In genomic region chr11:48902021-48902420, GRCm38 (mm10) we compare ENCODE assay signal across 14 mouse cellular contexts. TPM values are rescaled to one million over a fixed set of nuclear protein-coding genes. Genes with fewer than 3 reads are reported as not detected.
A peak's percentile ranks its signal among the peaks of the same experiment; 100 is the strongest.
DNase-seq lines count a peak whose midpoint lies in the region; ATAC-seq and TF ChIP-seq lines count a peak whose summit lies in the region.
"Had no signal": no experiment of that assay in that cellular context is flagged by ENCODE, and none has a peak within 500 bp of the region (broad histone marks: within the 10 kb centered on the region; RNA-seq: fewer than 3 reads in every experiment).

Gene Gm5431, minus strand, starts transcription at chr11:48902214.

- TF ChIP-seq CTCF in gastrocnemius, adult 2 months (IDR thresholded peaks at IDR 0.05): no peak
- TF ChIP-seq CTCF in lung, postnatal 0 days (IDR thresholded peaks at IDR 0.05): no peak

- WGBS in lung, postnatal 0 days: 31% methylated on average over 2 of the region's 2 CpGs
- 82% methylated on average over 2 of the region's 2 CpGs for WGBS in midbrain, embryonic 14.5 days

- no peak within 1 kb of the TSS for H3K27ac ChIP-seq in gastrocnemius, adult 2 months
- no peak within 1 kb of the TSS for H3K27ac ChIP-seq in lung, postnatal 0 days (ENCODE audit: low read length)
- no peak within 1 kb of the TSS for H3K27ac ChIP-seq in midbrain, embryonic 14.5 days (replicated peaks; ENCODE audit: low read depth, low read length)
- H3K27ac ChIP-seq: embryonic facial prominence, embryonic 12.5 days; forebrain, embryonic 10.5 days; stomach, postnatal 0 days had no signal

- no peak for DNase-seq in gastrocnemius, adult 2 months
- DNase-seq in gastrocnemius, postnatal 36 days: no peak
- peak; percentile 54 for DNase-seq in lung, postnatal 0 days (ENCODE audit: low spot score)
- DNase-seq in lung, postnatal 14 days: no peak
- peak; percentile 30 for DNase-seq in lung, postnatal 25 days (ENCODE audit: low spot score)
- DNase-seq in telencephalon, adult 2 months (ENCODE audit: low read depth, low spot score): peak; percentile 4
- DNase-seq in midbrain, embryonic 14.5 days: no peak
- DNase-seq in cerebellum, adult 11 months: no peak
- DNase-seq: cerebellum, postnatal 10 days had no signal

- ATAC-seq in lung, postnatal 0 days: no peak
- no peak for ATAC-seq in midbrain, embryonic 14.5 days (ENCODE audit: low FRiP score, low TSS enrichment)

- H3K36me3 ChIP-seq in lung, postnatal 0 days (ENCODE audit: insufficient read depth, low read length): no peaks in the 10 kb centered on the region
- no peaks in the 10 kb centered on the region for H3K36me3 ChIP-seq in midbrain, embryonic 14.5 days (ENCODE audit: control insufficient read depth, insufficient read depth, low read length)
- H3K36me3 ChIP-seq: embryonic facial prominence, embryonic 12.5 days; forebrain, embryonic 10.5 days had no signal

- intact Hi-C loops in gastrocnemius, adult 2 months (cut with DNase I): no loop called here
- intact Hi-C loops in gastrocnemius, postnatal 36 days (cut with DNase I): no loop called here

- H3K4me3 ChIP-seq in gastrocnemius, adult 2 months: peak within 1 kb of the TSS; percentile 26
- H3K4me3 ChIP-seq in lung, postnatal 0 days (ENCODE audit: low read depth, low read length): no peak within 1 kb of the TSS
- no peak within 1 kb of the TSS for H3K4me3 ChIP-seq in midbrain, embryonic 14.5 days (replicated peaks; ENCODE audit: low read depth, low read length)
- H3K4me3 ChIP-seq: embryonic facial prominence, embryonic 12.5 days; forebrain, embryonic 10.5 days had no signal

- H3K27me3 ChIP-seq in lung, postnatal 0 days (replicated peaks; ENCODE audit: insufficient read depth, low read length): no peaks in the 10 kb centered on the region
- H3K27me3 ChIP-seq in midbrain, embryonic 14.5 days (ENCODE audit: control insufficient read depth, insufficient read depth, low read length): no peaks in the 10 kb centered on the region
- H3K27me3 ChIP-seq: embryonic facial prominence, embryonic 12.5 days had no signal

- no peaks in the 10 kb centered on the region for H3K9me3 ChIP-seq in lung, postnatal 0 days (ENCODE audit: low read length)
- no peaks in the 10 kb centered on the region for H3K9me3 ChIP-seq in midbrain, embryonic 14.5 days (ENCODE audit: control insufficient read depth, low read length)
- H3K9me3 ChIP-seq: embryonic facial prominence, embryonic 12.5 days; forebrain, embryonic 10.5 days had no signal

- H3K9ac ChIP-seq in lung, postnatal 0 days (replicated peaks; ENCODE audit: low read depth): no peak within 1 kb of the TSS
- H3K9ac ChIP-seq in midbrain, embryonic 14.5 days (replicated peaks; ENCODE audit: low read length): no peak within 1 kb of the TSS
- H3K9ac ChIP-seq: embryonic facial prominence, embryonic 12.5 days had no signal

- TF ChIP-seq EP300 in lung, postnatal 0 days (IDR thresholded peaks at IDR 0.05): no peak

- H3K4me1 ChIP-seq in lung, postnatal 0 days (ENCODE audit: insufficient read depth, low read depth, low read length): peaks cover 5% of the 10 kb centered on the region; the same call in 1 of the 2 replicates
- no peaks in the 10 kb centered on the region for H3K4me1 ChIP-seq in midbrain, embryonic 14.5 days (ENCODE audit: control insufficient read depth, insufficient read depth, low read length)
- H3K4me1 ChIP-seq: embryonic facial prominence, embryonic 12.5 days; forebrain, embryonic 10.5 days had no signal

- no peak within 1 kb of the TSS for H3K4me2 ChIP-seq in lung, postnatal 0 days (replicated peaks; ENCODE audit: low read depth, low read length)
- no peak within 1 kb of the TSS for H3K4me2 ChIP-seq in midbrain, embryonic 14.5 days (ENCODE audit: low read length)
- H3K4me2 ChIP-seq: embryonic facial prominence, embryonic 12.5 days; heart, embryonic 11.5 days had no signal

RNA-seq across cellular contexts. Expression of gene Gm5431, which starts in this region (rescaled TPM):
- under 1 TPM; 0.13 to 0.42 TPM for total RNA-seq in gastrocnemius, adult 2 months (2021)
- total RNA-seq in gastrocnemius, postnatal 36 days (2021): under 1 TPM; 0.25 to 0.28 TPM
- 0.37 and 0.57 TPM in 2 replicates for polyA plus RNA-seq in lung, postnatal 0 days (2015; fragmentation: Nextera tagmentation; extraction: Ambion mirVana)
- 0.34 TPM in 1 of 2 replicates, not detected in the other for polyA plus RNA-seq in midbrain, embryonic 14.5 days (2014; fragmentation: Nextera tagmentation; extraction: Ambion mirVana)
- total RNA-seq: ES-E14 had no signal
- polyA plus RNA-seq: forebrain, embryonic 10.5 days had no signal

Comparison
In these comparisons a context has a peak if more than half of its experiments do, and no peak if none do; other contexts are left out.
1. DNase-seq: peak in lung, postnatal 25 days (single experiment) and telencephalon, adult 2 months (single experiment); none in gastrocnemius, adult 2 months (single experiment), gastrocnemius, postnatal 36 days (0 of 2), lung, postnatal 14 days (single experiment), midbrain, embryonic 14.5 days (single experiment) and cerebellum, adult 11 months (single experiment).
2. Peak in DNase-seq in lung, postnatal 0 days; RNA of the gene not detected or under 1 TPM.